Mouse (Mus musculus): ENCODE data around the gene Ralbp1. TPM values are rescaled to one million over a fixed set of nuclear protein-coding genes. Genes with fewer than 3 reads are reported as not detected.

Ralbp1 gene
- total and polyA plus RNA-seq, 3 experiments: 53.2 to 69.6 TPM; not detected in 1

- Histone ChIP-seq H3K9ac (ENCODE audit: control insufficient read depth, low read depth, low read length, poor library complexity, severe bottlenecking) (no peak overlapping the region), H3K4me3 (ENCODE audit: control insufficient read depth in 1 of 2, insufficient read depth in 1 of 2, low read depth in 2 of 2, low read length in 2 of 2) (peak overlapping the region; percentile 30 to 34; a peak in 3 of 4 replicates), H3K79me2 (ENCODE audit: control insufficient read depth, insufficient read depth, low read length, poor library complexity) (no peaks in the 10 kb centered on the region), H3K27me3 (ENCODE audit: control insufficient read depth in 1 of 2, insufficient read depth in 2 of 2, low read length in 2 of 2) (no peaks in the 10 kb centered on the region), H3K27ac (ENCODE audit: control insufficient read depth, low read depth, low read length) (no peak overlapping the region), H3K36me3 (ENCODE audit: control insufficient read depth in 1 of 2, insufficient read depth in 2 of 2, low read length in 2 of 2) (peaks cover 0 to 13% of the 10 kb centered on the region in 2 experiments; a peak in 2 of 4 replicates), H3K9me3 (replicated peaks; ENCODE audit: insufficient read depth, low read length) (no peaks in the 10 kb centered on the region), H3K4me1 (ENCODE audit: control insufficient read depth in 1 of 2, insufficient read depth in 2 of 2, low read length in 2 of 2) (peaks cover 3 to 21% of the 10 kb centered on the region in 2 experiments)
- TF ChIP-seq JUND (IDR thresholded peaks at IDR 0.05; ENCODE audit: low read depth, low read length): no peak
- TF ChIP-seq MYB (IDR thresholded peaks at IDR 0.05; ENCODE audit: low read depth, low read length): no peak
- no peak for TF ChIP-seq USF1 (IDR thresholded peaks at IDR 0.05; ENCODE audit: low read depth, low read length)
- TF ChIP-seq BHLHE40 (IDR thresholded peaks at IDR 0.05; ENCODE audit: borderline replicate concordance, low read depth, low read length): peak; percentile 70; the same call in 1 of the 2 replicates
- peak; percentile 59; the same call in 1 of the 2 replicates for TF ChIP-seq ETS1 (IDR thresholded peaks at IDR 0.05; ENCODE audit: low read depth, low read length)
- TF ChIP-seq GABPA (IDR thresholded peaks at IDR 0.05; ENCODE audit: low read depth, low read length): no peak
- TF ChIP-seq POLR2A (IDR thresholded peaks at IDR 0.05; ENCODE audit: control insufficient read depth in 1 of 2, insufficient read depth in 1 of 2, low read depth in 1 of 2, low read length in 2 of 2, poor library complexity in 1 of 2): no peak
- TF ChIP-seq MXI1 (IDR thresholded peaks at IDR 0.05; ENCODE audit: low read depth, low read length): no peak
- no peak for TF ChIP-seq CTCF (IDR thresholded peaks at IDR 0.05 in 2 of 3, conservative IDR thresholded peaks at IDR 0.05 in 1 of 3; ENCODE audit: control insufficient read depth in 1 of 3, insufficient read depth in 1 of 3, low read depth in 2 of 3, low read length in 3 of 3, poor library complexity in 1 of 3, severe bottlenecking in 1 of 3)
- no peak for TF ChIP-seq MYC (IDR thresholded peaks at IDR 0.05; ENCODE audit: low read depth, low read length)
- no peak for TF ChIP-seq TAL1 (IDR thresholded peaks at IDR 0.05; ENCODE audit: low read length)
- TF ChIP-seq UBTF (IDR thresholded peaks at IDR 0.05; ENCODE audit: borderline replicate concordance, insufficient read depth, low read depth, low read length): no peak
- no peak for TF ChIP-seq USF2 (IDR thresholded peaks at IDR 0.05; ENCODE audit: borderline replicate concordance in 1 of 2, insufficient read depth in 1 of 2, low read depth in 1 of 2, low read length in 2 of 2)
- DNase-seq (ENCODE audit: low read depth, low spot score): peak; percentile 57
Observed at GRCm38 (mm10) chr17:65916135-65916668, 30.6 kb upstream of the Ralbp1 start.

GRCm38 (mm10) chr17:65914083-65914482, 28.5 kb upstream of the Ralbp1 start:
- no peaks in the 10 kb centered on the region for H3K79me2 ChIP-seq (ENCODE audit: control insufficient read depth, insufficient read depth, low read length, poor library complexity)
- no peak overlapping the region for H3K9ac ChIP-seq (ENCODE audit: control insufficient read depth, low read depth, low read length, poor library complexity, severe bottlenecking)
- H3K27me3 ChIP-seq (ENCODE audit: control insufficient read depth in 1 of 2, insufficient read depth in 2 of 2, low read length in 2 of 2): no peaks in the 10 kb centered on the region
- peaks cover 0 to 4% of the 10 kb centered on the region in 2 experiments; a peak in 2 of 4 replicates for H3K36me3 ChIP-seq (ENCODE audit: control insufficient read depth in 1 of 2, insufficient read depth in 2 of 2, low read length in 2 of 2)
- H3K27ac ChIP-seq (ENCODE audit: control insufficient read depth, low read depth, low read length): no peak overlapping the region
- H3K4me1 ChIP-seq (ENCODE audit: control insufficient read depth in 1 of 2, insufficient read depth in 2 of 2, low read length in 2 of 2): peaks cover 3 to 12% of the 10 kb centered on the region in 2 experiments; a peak in 3 of 4 replicates
- no peak for DNase-seq (ENCODE audit: low read depth, low spot score)
- H3K9me3 ChIP-seq (replicated peaks; ENCODE audit: insufficient read depth, low read length): no peaks in the 10 kb centered on the region
- H3K4me3 ChIP-seq (ENCODE audit: control insufficient read depth in 1 of 2, insufficient read depth in 1 of 2, low read depth in 2 of 2, low read length in 2 of 2): no peak overlapping the region
- no peak for TF ChIP-seq UBTF (IDR thresholded peaks at IDR 0.05; ENCODE audit: borderline replicate concordance, insufficient read depth, low read depth, low read length)
- TF ChIP-seq NRF1 (IDR thresholded peaks at IDR 0.05; ENCODE audit: insufficient read depth, low read depth, low read length, poor library complexity, severe bottlenecking): no peak
